Mouse (Mus musculus): ENCODE results near the gene Trf.

Trf gene

GRCm38 (mm10) chr9:103154568-103154967 is 75.7 kb downstream of the Trf start:
- DNase-seq (ENCODE audit: low spot score in 2 of 2), result no peak
